Mouse (Mus musculus) heart, adult 2 months (tissue): ENCODE data around the gene Gramd1b. TPM values are rescaled to one million over a fixed set of nuclear protein-coding genes. Genes with fewer than 3 reads are reported as not detected.

Source experiments
- DNase-seq, 2 experiments: peaks; one replicate each; pipeline ENCODE4 v3.0.0; 2021
- H3K27ac ChIP-seq: fragments of 200-600 bp; 2 replicates; pipeline ENCODE4 v1.8.1; 2022
- H3K27me3 ChIP-seq: fragments of 200-500 bp; 2 replicates; pipeline ENCODE4 v1.6.1; 2012; ENCODE audit warnings: mild to moderate bottlenecking, low read length, inconsistent platforms, mixed read lengths; ENCODE audit not compliant: control insufficient read depth, insufficient read depth
- H3K36me3 ChIP-seq: fragments of 200-500 bp; 2 replicates; pipeline ENCODE4 v1.6.1; 2012; ENCODE audit warnings: low read length, inconsistent platforms; ENCODE audit not compliant: control insufficient read depth, insufficient read depth
- H3K4me1 ChIP-seq: fragments of 200-500 bp; 2 replicates; pipeline ENCODE4 v1.6.1; 2011; ENCODE audit warnings: low read length; ENCODE audit not compliant: control insufficient read depth, insufficient read depth
- H3K4me3 ChIP-seq: fragments of 200-600 bp; 2 replicates; pipeline ENCODE4 v1.8.1; 2022
- H3K79me2 ChIP-seq: fragments of 200-500 bp; replicated peaks from 2 replicates; pipeline ENCODE4 v1.6.1; 2012; ENCODE audit warnings: mild to moderate bottlenecking, inconsistent platforms, low read length, moderate library complexity, mixed read lengths; ENCODE audit not compliant: control insufficient read depth, insufficient read depth
- H3K9ac ChIP-seq: fragments of 200-500 bp; 2 replicates; pipeline ENCODE4 v1.6.1; 2012; ENCODE audit warnings: low read depth, mild to moderate bottlenecking, control low read depth, inconsistent platforms, low read length, mixed read lengths
- CTCF ChIP-seq: fragments of 200-600 bp; IDR thresholded peaks from 2 replicates; pipeline ENCODE4 v1.8.1; 2022; ENCODE audit warnings: antibody characterized with exemption, mild to moderate bottlenecking, moderate library complexity
- EP300 ChIP-seq: fragments of 200-500 bp; IDR thresholded peaks from 2 replicates; pipeline ENCODE4 v1.6.1; 2011; ENCODE audit warnings: low read depth, low read length, control low read depth; ENCODE audit not compliant: insufficient read depth
- POLR2A ChIP-seq: fragments of 200-500 bp; IDR thresholded peaks from 2 replicates; pipeline ENCODE4 v1.6.1; 2011; ENCODE audit warnings: mild to moderate bottlenecking, low read depth, low read length, control low read depth; ENCODE audit not compliant: insufficient read depth
- WGBS: fragments of 180-500 bp; shearing (Covaris S2); methylation state at CpG from one replicate; pipeline ENCODE4 v1.1.7; 2018; 5-methylcytosine and 5-hydroxymethylcytosine counted together
- intact Hi-C: fragments of 180-260 bp; cut with DNase I; formaldehyde crosslinking; loops from one replicate; pipeline ENCODE4 v1.15.1; 2025
- polyA plus RNA-seq: library from polyadenylated mRNA; depleted of rRNA; stranded (reverse); fragments of >200 nt; gene quantifications from 2 replicates; pipeline ENCODE4 v1.2.3, GENCODE M21; 2012
- total RNA-seq, 2 experiments: library from RNA; stranded (reverse); gene quantifications; 2 replicates each; pipeline ENCODE4 v1.2.3; 2021

The Gramd1b gene
- total and polyA plus RNA-seq, 3 experiments, result 16.9 to 25.0 (median 17.3) TPM

- intact Hi-C loops, result no loop called here
- H3K4me3 ChIP-seq, result no peak overlapping the region
- WGBS, result 89% methylated on average over 4 of the region's 4 CpGs
- no peaks in the 10 kb centered on the region for H3K27me3 ChIP-seq
- H3K4me1 ChIP-seq, result peaks cover 1% of the 10 kb centered on the region; the same call in 1 of the 2 replicates
- H3K36me3 ChIP-seq, result no peaks in the 10 kb centered on the region
- DNase-seq, result no peak
- H3K27ac ChIP-seq, result no peak overlapping the region
- TF ChIP-seq EP300 (no peak), POLR2A (no peak), CTCF (no peak)
- H3K79me2 ChIP-seq, result no peaks in the 10 kb centered on the region
- H3K9ac ChIP-seq, result no peak overlapping the region
Observed at GRCm38 (mm10) chr9:40412246-40412645, 118.9 kb downstream of the Gramd1b start.

- H3K27me3 ChIP-seq, result no peaks in the 10 kb centered on the region
- DNase-seq, result no peak
- no peak overlapping the region for H3K4me3 ChIP-seq
- intact Hi-C loops, result no loop called here
- no peak overlapping the region for H3K27ac ChIP-seq
- H3K36me3 ChIP-seq, result no peaks in the 10 kb centered on the region
- H3K4me1 ChIP-seq, result peaks cover 1% of the 10 kb centered on the region; the same call in 1 of the 2 replicates
- TF ChIP-seq POLR2A (no peak), EP300 (no peak), CTCF (no peak)
- no peak overlapping the region for H3K9ac ChIP-seq
- WGBS, result 92% methylated on average over 3 of the region's 3 CpGs
- H3K79me2 ChIP-seq, result no peaks in the 10 kb centered on the region
Observed at GRCm38 (mm10) chr9:40410895-40411294, 120.3 kb downstream of the Gramd1b start.

- intact Hi-C loops, result no loop called here
- TF ChIP-seq EP300 (no peak), POLR2A (no peak), CTCF (no peak)
- WGBS, result 31% methylated on average over 2 of the region's 2 CpGs
Observed at GRCm38 (mm10) chr9:40409071-40409470, 122.1 kb downstream of the Gramd1b start.

GRCm38 (mm10) chr9:40408415-40408814 is 122.8 kb downstream of the Gramd1b start:
- peaks cover 1% of the 10 kb centered on the region; the same call in 1 of the 2 replicates for H3K4me1 ChIP-seq
- no peak for DNase-seq
- H3K36me3 ChIP-seq, result no peaks in the 10 kb centered on the region
- intact Hi-C loops, result no loop called here
- H3K27ac ChIP-seq, result no peak overlapping the region
- H3K79me2 ChIP-seq, result no peaks in the 10 kb centered on the region
- WGBS, result 61% methylated on average over 3 of the region's 3 CpGs
- no peak overlapping the region for H3K4me3 ChIP-seq
- no peaks in the 10 kb centered on the region for H3K27me3 ChIP-seq
- no peak overlapping the region for H3K9ac ChIP-seq
- TF ChIP-seq POLR2A (no peak), EP300 (no peak), CTCF (no peak)

More at GRCm38 (mm10) chr9:40409071-40409470, 122.1 kb downstream of the Gramd1b start:
- Histone ChIP-seq H3K27me3 (no peaks in the 10 kb centered on the region), H3K4me3 (no peak overlapping the region), H3K79me2 (no peaks in the 10 kb centered on the region), H3K27ac (no peak overlapping the region), H3K4me1 (peaks cover 1% of the 10 kb centered on the region; the same call in 1 of the 2 replicates), H3K36me3 (no peaks in the 10 kb centered on the region), H3K9ac (no peak overlapping the region)
- DNase-seq, result no peak

- Histone ChIP-seq H3K79me2 (no peaks in the 10 kb centered on the region), H3K36me3 (no peaks in the 10 kb centered on the region), H3K4me3 (no peak overlapping the region), H3K4me1 (peaks cover 1% of the 10 kb centered on the region; the same call in 1 of the 2 replicates), H3K27me3 (no peaks in the 10 kb centered on the region), H3K9ac (no peak overlapping the region), H3K27ac (no peak overlapping the region)
- intact Hi-C loops, result no loop called here
- WGBS, result 74% methylated on average over 5 of the region's 5 CpGs
- DNase-seq, result no peak
- TF ChIP-seq CTCF (no peak), EP300 (no peak), POLR2A (no peak)
Observed at GRCm38 (mm10) chr9:40407876-40408275, 123.3 kb downstream of the Gramd1b start.

- H3K79me2 ChIP-seq, result no peaks in the 10 kb centered on the region
- TF ChIP-seq POLR2A, result no peak
- no peak for TF ChIP-seq CTCF
- no peak for TF ChIP-seq EP300
- no peak overlapping the region for H3K9ac ChIP-seq
- no peak for DNase-seq
- no peak overlapping the region for H3K4me3 ChIP-seq
- H3K36me3 ChIP-seq, result no peaks in the 10 kb centered on the region
- intact Hi-C loops, result no loop called here
- H3K4me1 ChIP-seq, result peaks cover 1% of the 10 kb centered on the region; the same call in 1 of the 2 replicates
- no peak overlapping the region for H3K27ac ChIP-seq
- WGBS, result 53% methylated on average over 6 of the region's 6 CpGs
- no peaks in the 10 kb centered on the region for H3K27me3 ChIP-seq
Observed at GRCm38 (mm10) chr9:40405804-40406203, 125.4 kb downstream of the Gramd1b start.

GRCm38 (mm10) chr9:40405263-40405662 is 125.9 kb downstream of the Gramd1b start:
- Histone ChIP-seq H3K27ac (no peak overlapping the region), H3K4me1 (peaks cover 1% of the 10 kb centered on the region; the same call in 1 of the 2 replicates), H3K79me2 (no peaks in the 10 kb centered on the region), H3K27me3 (no peaks in the 10 kb centered on the region), H3K36me3 (no peaks in the 10 kb centered on the region), H3K9ac (no peak overlapping the region), H3K4me3 (no peak overlapping the region)
- WGBS, result 49% methylated on average over 5 of the region's 5 CpGs
- intact Hi-C loops, result no loop called here
- DNase-seq, result no peak
- TF ChIP-seq POLR2A, result no peak
- TF ChIP-seq CTCF, result no peak
- no peak for TF ChIP-seq EP300
